Mouse (Mus musculus): Measurements from ENCODE around the gene Tada3.

DNA sequence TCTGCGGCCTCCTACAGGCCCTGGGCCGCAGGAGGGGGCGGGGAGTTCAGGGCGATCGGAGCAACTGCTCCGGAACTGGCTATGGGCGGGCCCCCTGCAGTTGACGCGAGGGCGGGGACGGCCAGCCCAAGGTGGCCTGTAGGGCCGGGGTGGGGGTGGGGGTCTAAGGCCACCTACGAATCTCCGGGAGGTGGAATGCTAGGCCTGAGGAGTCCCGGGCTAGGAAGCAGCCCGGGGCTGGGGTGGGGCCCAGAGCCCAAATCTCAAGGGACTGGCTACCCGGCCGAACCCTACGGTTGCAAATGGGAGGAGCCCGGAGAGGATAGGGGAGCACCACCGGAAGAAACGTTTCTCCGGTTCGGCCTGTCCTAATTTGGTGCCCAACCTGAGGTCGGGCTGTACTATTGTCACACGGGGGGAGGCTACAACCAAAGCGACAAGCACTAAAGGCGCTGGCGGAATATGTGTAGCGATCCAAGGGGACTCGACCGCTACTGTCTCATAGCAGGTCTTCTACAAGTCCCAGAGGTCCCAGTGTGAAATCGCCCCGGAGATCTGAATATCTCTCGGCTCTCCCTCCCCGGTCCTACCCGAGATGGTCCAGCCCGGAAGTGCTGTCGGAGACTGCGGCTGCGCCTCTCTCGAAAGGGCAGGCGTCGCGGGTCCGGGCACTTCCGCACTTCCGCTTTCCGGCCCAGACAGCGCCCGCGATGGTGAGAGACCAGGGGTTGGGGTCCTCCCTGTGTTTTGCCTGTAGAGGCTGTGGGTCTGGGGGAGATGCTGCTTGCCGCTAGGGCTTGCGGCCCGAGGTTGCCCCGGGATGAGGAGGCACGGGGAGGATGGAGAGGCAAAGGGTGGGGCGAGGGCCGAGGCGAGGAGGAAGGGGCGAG, at the start of gene Tada3, which contains the start of gene Arpc4:
- TF ChIP-seq FLI1 (IDR thresholded peaks at IDR 0.05; ENCODE audit: low read length) = peak; percentile 83
- TF ChIP-seq GATA1 (IDR thresholded peaks at IDR 0.05; ENCODE audit: borderline replicate concordance, low read length) = peak; percentile 60; the same call in 1 of the 3 replicates
